Mouse (Mus musculus) embryonic fibroblast, embryonic 13.5 days (primary cell): ENCODE results near the gene Lrrc39. TPM values are rescaled to one million over a fixed set of nuclear protein-coding genes. Genes with fewer than 3 reads are reported as not detected.

Experiments used
- H3K27ac ChIP-seq: 2 replicates; pipeline ENCODE4 v1.5.1; 2012; ENCODE audit warnings: low read length, control low read depth, inconsistent platforms; ENCODE audit not compliant: insufficient read depth
- H3K4me1 ChIP-seq: 2 replicates; pipeline ENCODE4 v1.6.1; 2011; ENCODE audit warnings: low read length; ENCODE audit not compliant: control insufficient read depth, insufficient read depth
- H3K4me3 ChIP-seq: 2 replicates; pipeline ENCODE4 v1.5.1; 2011; ENCODE audit warnings: mild to moderate bottlenecking, control low read depth, low read length; ENCODE audit not compliant: insufficient read depth
- CTCF ChIP-seq: IDR thresholded peaks from 2 replicates; pipeline ENCODE4 v1.5.1; 2011; ENCODE audit warnings: mild to moderate bottlenecking, control low read depth, low read length, moderate library complexity, borderline replicate concordance; ENCODE audit not compliant: insufficient read depth
- POLR2A ChIP-seq: IDR thresholded peaks from 2 replicates; pipeline ENCODE4 v1.6.1; 2011; ENCODE audit warnings: low read depth, mild to moderate bottlenecking, control low read depth, low read length, moderate library complexity
- polyA plus RNA-seq: library from polyadenylated mRNA; stranded (reverse); fragments of >200 nt; gene quantifications from 2 replicates; pipeline ENCODE4 v1.2.4, GENCODE M21; 2011; ENCODE audit warnings: low read depth; ENCODE audit not compliant: missing spikeins, insufficient read length

Gene Lrrc39
- polyA plus RNA-seq, 1 experiment: not detected

DNA sequence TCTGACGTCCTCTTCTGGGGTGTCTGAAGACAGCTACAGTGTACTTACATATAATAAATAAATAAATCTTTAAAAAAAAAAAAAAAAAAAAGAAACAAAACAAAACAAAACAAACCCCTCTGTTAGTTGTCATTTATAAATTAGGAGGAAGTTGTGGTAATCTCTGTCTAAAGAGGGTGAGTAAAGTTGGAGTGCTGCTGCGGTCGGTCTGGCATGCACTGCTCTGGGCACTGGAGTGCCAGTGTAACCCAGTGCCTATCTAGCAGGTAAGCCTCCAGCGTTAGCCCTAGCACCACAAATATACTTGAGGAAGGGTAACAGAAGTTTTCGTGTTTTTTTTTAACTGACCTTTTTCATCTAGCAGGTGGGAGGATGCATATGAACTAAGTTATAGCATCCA, 38.2 kb downstream of the Lrrc39 start:
- H3K4me3 ChIP-seq: no peak overlapping the region
- TF ChIP-seq CTCF: no peak
- TF ChIP-seq POLR2A: no peak
- no peaks in the 10 kb centered on the region for H3K4me1 ChIP-seq
- no peak overlapping the region for H3K27ac ChIP-seq

DNA sequence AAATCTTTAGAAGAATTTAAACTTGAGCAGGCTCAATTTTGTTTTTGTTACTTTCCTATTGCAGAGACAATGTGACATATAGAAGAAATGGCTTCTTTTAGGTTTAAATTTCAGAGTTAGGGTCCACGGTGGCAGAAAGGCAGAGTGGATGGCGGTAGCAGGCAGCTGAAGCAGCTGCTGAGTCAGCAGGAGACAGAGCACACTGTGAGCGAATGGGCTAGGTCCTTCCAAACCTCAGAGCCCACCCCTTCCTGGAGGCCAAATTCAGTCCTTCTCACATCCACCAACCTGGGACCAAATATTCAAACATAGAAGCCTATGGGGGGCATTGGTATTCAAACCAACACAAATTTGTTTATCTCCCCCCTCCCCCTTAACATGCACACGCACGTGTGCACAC, 39.0 kb downstream of the Lrrc39 start:
- Histone ChIP-seq H3K4me3 (no peak overlapping the region), H3K4me1 (no peaks in the 10 kb centered on the region), H3K27ac (no peak overlapping the region)
- no peak for TF ChIP-seq CTCF
- TF ChIP-seq POLR2A: no peak

DNA sequence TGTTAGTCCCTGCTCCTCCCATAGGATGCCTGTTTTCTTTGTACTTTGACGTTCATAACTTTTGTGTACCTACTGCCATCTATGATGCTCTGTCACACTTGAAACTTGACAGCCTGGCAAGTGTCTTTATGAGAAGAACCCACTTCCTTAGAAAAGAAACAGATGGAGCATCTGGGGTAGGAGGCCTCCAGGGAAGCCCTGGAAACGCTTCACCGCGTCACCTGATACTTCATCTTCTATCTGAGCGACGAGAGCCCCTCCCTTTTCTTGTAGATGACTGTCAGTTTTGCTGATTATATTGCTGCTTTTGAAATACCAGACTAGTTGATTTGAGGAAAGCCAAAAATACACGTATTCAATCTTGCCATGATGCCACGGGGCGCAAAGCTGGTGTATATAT, 41.8 kb downstream of the Lrrc39 start:
- Histone ChIP-seq H3K4me1 (no peaks in the 10 kb centered on the region), H3K4me3 (no peak overlapping the region), H3K27ac (no peak overlapping the region)
- TF ChIP-seq POLR2A (no peak), CTCF (no peak)

DNA sequence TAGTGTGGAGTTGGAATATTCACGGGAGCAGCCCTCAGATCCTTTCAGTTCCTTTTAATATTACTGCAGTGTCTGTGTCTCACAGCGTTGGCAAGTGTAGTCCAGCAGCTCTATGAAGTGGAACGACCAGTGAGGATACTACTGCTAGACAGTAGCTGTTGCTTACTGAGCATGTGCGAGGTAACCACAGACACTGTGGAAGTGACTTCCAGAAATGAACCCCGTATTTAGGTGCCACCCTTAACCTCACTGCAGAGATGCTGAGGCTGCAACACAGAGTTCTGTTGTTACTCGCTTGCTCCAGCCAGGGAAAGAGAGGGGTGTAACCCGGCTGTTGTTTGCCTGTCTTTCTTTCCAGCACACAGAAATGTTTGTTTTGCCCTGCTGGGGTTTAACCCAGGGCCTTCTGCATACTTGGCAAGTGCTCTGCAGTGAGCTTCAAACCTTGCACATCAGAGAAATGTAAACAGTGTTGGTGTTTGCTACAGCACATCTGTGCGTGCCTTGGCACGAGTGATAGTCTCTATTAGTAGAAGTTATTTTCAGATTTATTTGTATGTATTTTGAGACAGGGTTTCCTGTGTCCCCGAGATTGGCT, 51.6 kb downstream of the Lrrc39 start, which contains the start of gene Trmt13:
TSS of gene Trmt13 (minus strand) at position 293 of the 598 bp plus-strand sequence.
- Histone ChIP-seq H3K4me1 (no peaks in the 10 kb centered on the region), H3K27ac (no peak within 1 kb of the TSS), H3K4me3 (no peak within 1 kb of the TSS)
- TF ChIP-seq POLR2A: no peak
- no peak for TF ChIP-seq CTCF

- TF ChIP-seq POLR2A (no peak), CTCF (no peak)
- Histone ChIP-seq H3K4me3 (no peak overlapping the region), H3K27ac (no peak overlapping the region), H3K4me1 (no peaks in the 10 kb centered on the region)
These were observed 52.7 kb downstream of the Lrrc39 start for GRCm38 (mm10) chr3:116615318-116616068.

DNA sequence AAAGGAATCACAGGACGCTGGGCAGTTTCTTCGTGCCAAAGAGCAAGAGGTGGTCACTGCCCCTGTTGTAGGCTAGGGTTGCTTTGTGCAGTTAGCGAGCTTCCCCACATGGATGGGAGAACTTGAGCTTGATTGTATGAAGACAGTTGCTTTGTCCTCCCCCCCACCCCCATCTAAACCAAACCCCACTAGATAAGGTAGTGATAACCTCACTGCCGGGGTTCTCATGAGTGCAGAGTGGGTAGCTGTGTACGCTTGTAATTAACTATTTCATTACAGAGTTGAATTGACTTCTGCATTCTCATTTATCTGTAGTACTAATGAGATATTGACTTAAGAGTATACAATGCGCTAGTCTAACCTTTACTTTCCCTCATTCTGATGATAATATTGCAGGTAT, 56.1 kb downstream of the Lrrc39 start:
- no peak for TF ChIP-seq POLR2A
- TF ChIP-seq CTCF: no peak
- no peak overlapping the region for H3K27ac ChIP-seq
- no peak overlapping the region for H3K4me3 ChIP-seq
- H3K4me1 ChIP-seq: no peaks in the 10 kb centered on the region

- H3K27ac ChIP-seq: no peak overlapping the region
- no peak for TF ChIP-seq CTCF
- no peak for TF ChIP-seq POLR2A
- H3K4me3 ChIP-seq: no peak overlapping the region
- no peaks in the 10 kb centered on the region for H3K4me1 ChIP-seq
These were observed 58.0 kb downstream of the Lrrc39 start for GRCm38 (mm10) chr3:116620636-116621370.

DNA sequence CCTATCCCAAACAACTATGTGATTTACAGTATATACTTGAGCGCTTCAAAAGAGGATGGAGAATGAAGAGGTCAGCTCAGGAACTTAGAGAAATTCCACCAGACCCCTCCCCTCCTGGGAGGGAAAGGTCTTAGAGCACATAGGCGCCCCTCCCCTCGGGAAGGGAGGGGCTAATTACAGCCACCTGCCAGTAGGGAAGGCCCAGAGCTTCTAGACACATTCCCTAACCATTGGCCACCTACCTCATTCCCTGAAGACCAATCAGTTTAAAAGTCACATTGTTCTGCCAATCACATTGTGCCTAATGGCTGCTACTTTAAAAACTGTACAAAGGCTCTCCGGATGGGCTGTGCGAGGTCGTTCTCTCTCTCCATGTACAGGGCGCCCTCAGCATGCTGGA, 59.9 kb downstream of the Lrrc39 start:
- no peak overlapping the region for H3K27ac ChIP-seq
- no peaks in the 10 kb centered on the region for H3K4me1 ChIP-seq
- TF ChIP-seq POLR2A: no peak
- TF ChIP-seq CTCF: no peak
- H3K4me3 ChIP-seq: no peak overlapping the region

DNA sequence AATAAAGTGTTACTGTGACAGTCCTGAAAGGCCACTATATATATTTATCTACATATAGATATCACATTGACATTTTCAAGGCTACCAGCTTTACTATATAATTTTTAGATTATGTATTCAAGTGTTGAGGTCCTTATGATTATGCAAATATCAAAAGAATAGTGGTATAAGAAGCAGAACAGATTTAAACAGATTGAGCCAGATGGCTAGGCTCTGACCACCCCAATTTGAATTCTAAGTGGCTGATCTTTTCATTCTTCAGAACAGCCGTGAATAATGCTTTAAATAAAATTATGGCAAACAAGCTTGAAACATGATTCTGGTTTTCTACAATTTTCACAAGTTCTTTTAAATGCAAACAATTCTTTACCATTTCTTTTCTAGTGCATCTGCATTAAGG, 68.7 kb downstream of the Lrrc39 start:
- TF ChIP-seq CTCF (no peak), POLR2A (no peak)
- no peak overlapping the region for H3K27ac ChIP-seq
- no peaks in the 10 kb centered on the region for H3K4me1 ChIP-seq
- H3K4me3 ChIP-seq: no peak overlapping the region

Other genes starting within 250 kb of the Lrrc39 start
- gene Cdc14a, start 138.9 kb upstream of the Lrrc39 start, polyA plus RNA-seq: 2.5 and 2.6 TPM in 2 replicates
- 44.7 and 45.1 TPM in 2 replicates for gene Rtca, start 54.8 kb upstream of the Lrrc39 start, polyA plus RNA-seq
- gene Dbt, start 49.9 kb upstream of the Lrrc39 start, polyA plus RNA-seq: 22.0 and 22.8 TPM in 2 replicates
- 11.5 and 14.6 TPM in 2 replicates for gene Sass6, start 32.0 kb downstream of the Lrrc39 start, polyA plus RNA-seq
- gene Trmt13, start 51.6 kb downstream of the Lrrc39 start, polyA plus RNA-seq: 19.0 and 21.2 TPM in 2 replicates
- gene Mfsd14a, start 99.7 kb downstream of the Lrrc39 start, polyA plus RNA-seq: 41.4 and 45.4 TPM in 2 replicates
- gene Gm43191, start 118.3 kb downstream of the Lrrc39 start, polyA plus RNA-seq: not detected in 2 replicates
- gene Slc35a3, start 149.9 kb downstream of the Lrrc39 start, polyA plus RNA-seq: 18.7 and 23.7 TPM in 2 replicates
- gene Agl, start 245.2 kb downstream of the Lrrc39 start, polyA plus RNA-seq: 32.2 and 33.6 TPM in 2 replicates